Mouse (Mus musculus): ENCODE data around the gene Ccdc65.

Gene Ccdc65

GRCm38 (mm10) chr15:98707766-98708372 lies at the start of gene Ccdc65:
Ccdc65 (plus strand) TSS chr15:98708207.
- peak; percentile 96 for DNase-seq

GRCm38 (mm10) chr15:98662198-98662566 lies 45.8 kb upstream of the Ccdc65 start:
- DNase-seq, result no peak

GRCm38 (mm10) chr15:98662567-98663545 lies 45.2 kb upstream of the Ccdc65 start, which contains the start of gene Ddx23:
Ddx23 (minus strand) TSS chr15:98662894.
- peak; percentile 97 for DNase-seq

DNA sequence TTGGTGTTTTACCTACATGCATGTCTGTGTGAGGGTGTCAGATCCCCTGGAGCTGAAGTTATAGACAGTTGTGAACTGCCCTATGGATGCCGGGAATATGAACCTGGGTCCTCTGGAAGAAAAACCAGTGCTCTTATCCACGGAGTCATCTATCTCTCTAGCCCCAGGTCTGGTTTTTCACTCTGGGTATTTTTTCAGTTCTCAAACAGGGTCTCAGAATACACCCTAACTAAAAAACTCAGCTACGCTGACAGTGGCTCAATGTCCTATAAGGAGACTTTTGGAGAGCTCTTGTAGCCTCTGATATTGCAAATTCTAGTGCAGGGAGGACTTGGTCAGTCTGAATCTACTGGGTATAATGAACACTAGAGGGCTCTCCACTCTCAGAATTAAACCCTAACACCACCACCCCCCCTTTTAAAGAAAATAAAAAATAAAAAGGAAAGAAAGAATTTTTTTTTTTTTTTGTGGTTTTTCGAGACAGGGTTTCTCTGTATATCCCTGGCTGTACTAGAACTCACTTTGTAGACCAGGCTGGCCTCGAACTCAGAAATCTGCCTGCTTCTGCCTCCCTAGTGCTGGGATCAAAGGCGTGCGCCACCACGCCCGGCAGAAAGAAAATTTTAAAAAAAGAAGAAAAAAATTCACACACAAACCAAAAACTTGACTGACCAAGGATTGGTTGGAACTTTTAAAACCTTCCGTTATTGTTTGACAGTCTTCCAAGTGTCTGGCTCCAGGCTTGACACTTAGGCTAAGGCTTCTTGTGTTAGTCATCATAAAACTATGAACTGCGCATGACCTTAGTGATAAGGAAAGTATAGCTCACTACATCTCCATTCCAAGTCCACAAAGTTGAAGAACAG lies 43.7 kb upstream of the Ccdc65 start:
- DNase-seq, result peak; percentile 28

DNA sequence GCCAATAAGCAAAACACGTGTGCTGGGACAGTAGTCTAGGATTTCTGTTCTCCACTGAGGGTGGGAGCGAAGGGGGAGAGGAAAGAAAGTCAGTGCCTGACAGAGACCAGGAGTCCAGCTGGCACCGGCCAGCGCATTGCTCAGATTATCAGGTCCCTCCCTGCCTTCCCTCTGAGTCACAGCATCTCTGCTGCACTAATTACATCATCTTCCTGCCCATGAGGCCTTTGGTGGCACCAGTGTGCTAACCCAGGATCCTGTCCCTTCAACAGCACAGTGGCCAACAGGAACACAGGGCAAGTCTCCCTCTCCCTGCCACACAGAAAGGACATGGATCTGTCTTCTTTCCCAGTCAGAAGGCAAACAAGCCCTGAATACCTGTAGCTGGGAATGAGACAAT lies 35.4 kb upstream of the Ccdc65 start:
- DNase-seq, result no peak

DNA sequence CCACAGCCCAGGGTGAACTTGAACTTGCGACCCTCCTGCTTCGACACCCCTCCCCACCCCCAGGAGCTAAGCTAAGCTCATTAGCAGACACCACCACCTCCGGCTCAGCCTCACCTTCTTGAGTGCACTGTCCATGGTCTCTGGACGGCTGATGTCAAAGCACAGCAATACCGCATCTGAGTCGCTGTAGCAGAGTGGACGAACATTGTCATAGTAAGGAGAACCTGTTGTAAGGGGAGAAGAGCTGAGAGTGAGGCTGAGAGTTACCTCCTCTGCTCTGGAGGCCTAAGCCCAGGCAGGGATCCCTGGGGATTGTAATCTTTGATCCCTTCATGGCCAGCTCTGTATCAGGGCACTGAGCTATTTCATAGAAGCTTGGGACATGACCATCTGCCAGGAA lies 34.3 kb upstream of the Ccdc65 start:
- DNase-seq, result no peak

- no peak for DNase-seq
These were observed 33.6 kb upstream of the Ccdc65 start for GRCm38 (mm10) chr15:98674284-98674993.

DNA sequence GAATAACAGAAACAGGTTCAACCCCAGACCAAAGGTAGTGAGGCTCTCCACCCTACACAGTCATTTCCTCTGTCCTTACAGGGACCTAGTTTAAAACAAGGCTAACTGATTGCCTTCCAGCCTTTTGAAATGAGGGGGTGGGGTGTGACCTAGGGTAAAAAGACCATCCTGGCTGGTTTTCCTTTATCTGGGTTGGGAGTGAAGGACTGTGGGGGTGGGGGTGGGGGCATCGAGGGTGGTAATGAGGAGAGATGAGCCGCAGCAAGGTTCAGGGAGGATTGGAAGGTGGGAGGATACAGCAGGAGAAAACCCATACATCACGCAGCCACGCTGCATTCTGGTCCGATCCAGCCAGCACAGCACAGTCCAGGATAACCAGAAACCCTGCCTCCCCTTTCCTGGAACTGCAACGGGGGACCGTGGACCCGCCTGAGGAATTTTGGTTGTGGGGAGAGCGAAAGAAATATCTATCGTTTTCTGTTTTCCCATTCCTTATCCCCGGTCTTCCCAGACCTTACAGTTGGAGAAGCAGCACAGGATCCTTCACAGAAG lies 32.9 kb upstream of the Ccdc65 start:
- no peak for DNase-seq

GRCm38 (mm10) chr15:98675634-98676250 lies 32.3 kb upstream of the Ccdc65 start:
- peak; percentile 19 for DNase-seq

GRCm38 (mm10) chr15:98676471-98676870 lies 31.5 kb upstream of the Ccdc65 start:
- peak; percentile 37 for DNase-seq

DNA sequence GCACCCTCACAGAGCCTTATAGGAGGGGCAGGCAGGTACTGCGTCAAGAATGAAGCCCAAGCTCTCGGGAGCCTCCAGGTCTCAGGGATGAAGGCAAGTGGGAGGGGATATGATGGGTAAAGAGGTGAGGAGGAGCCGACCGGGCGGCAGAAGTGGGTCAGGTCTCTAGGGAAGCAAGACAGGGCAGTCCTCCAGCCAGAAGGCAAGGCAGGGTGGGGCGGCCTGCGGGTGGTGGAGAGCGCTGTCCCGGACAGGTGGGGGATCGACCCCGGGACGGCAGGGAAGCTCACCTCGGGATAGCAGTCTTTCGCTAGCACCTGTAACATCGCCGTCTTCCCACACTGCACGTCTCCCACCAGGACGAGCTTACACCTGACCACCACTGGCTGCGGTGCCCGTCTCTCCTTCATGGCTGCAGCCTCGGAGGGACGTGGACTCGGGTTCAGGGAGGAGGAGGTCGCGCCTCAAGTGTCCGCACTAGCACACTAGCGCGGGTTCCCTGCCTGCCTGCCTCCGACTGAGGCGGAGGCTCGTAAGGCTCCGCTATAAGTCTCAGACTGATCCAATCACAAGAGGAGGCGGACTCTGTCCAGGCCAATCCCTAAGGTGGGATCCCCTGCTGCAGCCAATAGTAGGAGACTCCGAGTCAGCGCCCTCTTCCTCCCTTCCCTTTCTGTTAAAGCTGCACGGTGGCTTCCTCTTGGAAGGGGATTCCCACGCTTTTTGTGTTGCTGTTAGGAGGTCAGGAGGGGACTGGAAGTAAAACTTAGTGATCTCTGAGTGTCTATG lies 30.9 kb upstream of the Ccdc65 start, which contains the start of gene Rnd1:
Gene Rnd1, minus strand, starts transcription at position 522 of the 789 bp plus-strand sequence.
- DNase-seq, result peak; percentile 96

- no peak for DNase-seq
These were observed 30.0 kb upstream of the Ccdc65 start for GRCm38 (mm10) chr15:98677977-98678376.

DNA sequence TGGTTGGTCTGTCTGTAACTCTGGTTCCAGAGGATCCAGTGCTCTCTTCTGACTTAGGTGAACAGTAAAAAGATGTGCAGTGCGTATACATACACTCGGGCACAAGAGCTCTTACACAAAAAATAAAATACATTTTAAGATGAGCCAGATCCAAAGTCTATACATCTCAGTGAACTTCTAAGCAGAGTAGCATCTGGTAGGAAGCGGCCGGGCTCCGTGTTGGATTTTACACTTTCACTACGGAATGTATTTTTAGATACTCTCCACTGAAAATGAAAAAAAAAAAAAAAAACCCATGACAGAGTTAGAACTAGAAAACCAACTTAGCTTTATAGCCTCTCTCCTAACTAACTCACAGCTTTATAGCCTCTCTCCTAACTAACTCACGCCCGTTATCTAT lies 27.3 kb upstream of the Ccdc65 start:
- DNase-seq, result no peak

- no peak for DNase-seq
These were observed 26.4 kb upstream of the Ccdc65 start for GRCm38 (mm10) chr15:98681633-98682032.

DNA sequence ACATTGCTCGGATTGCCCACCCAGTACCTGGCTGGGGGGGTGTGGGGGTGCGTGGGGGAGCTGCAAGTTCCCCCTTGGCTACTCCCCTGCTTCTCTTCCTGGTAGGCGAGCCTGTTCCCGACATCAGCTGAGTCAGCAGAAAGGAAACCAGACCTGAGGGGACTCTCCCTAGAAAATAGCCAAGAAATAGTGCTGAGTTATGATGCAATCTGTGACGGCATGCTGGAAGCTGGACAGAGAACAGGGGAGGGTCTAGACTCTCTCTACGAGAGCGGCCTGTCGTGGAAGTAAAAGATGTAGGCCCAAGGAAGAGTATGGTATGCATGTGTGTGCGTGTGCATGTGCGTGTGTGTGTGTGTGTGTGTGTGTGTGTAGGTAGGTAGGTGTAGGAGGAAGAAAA lies 24.8 kb upstream of the Ccdc65 start:
- DNase-seq, result no peak

DNA sequence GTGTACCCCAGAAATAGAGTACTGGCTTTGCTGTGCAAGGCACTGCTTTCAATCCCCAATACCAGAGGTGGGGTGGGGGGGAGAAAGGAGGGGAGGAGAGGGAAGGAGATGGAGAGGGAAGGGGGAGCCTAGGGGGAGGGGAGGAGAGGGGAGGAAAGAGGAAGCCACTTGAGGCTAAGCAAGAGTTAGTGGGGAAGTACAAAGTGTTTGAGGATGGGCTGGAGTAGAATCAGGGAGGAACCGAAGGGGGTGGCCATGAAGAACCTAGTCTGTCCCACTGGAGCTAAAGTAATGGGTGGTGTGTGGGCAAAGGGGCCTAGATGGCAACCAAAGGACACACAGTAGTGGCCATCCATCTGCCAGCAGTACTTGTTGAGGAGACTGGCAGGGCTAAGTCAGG lies 24.3 kb upstream of the Ccdc65 start:
- DNase-seq, result no peak

DNA sequence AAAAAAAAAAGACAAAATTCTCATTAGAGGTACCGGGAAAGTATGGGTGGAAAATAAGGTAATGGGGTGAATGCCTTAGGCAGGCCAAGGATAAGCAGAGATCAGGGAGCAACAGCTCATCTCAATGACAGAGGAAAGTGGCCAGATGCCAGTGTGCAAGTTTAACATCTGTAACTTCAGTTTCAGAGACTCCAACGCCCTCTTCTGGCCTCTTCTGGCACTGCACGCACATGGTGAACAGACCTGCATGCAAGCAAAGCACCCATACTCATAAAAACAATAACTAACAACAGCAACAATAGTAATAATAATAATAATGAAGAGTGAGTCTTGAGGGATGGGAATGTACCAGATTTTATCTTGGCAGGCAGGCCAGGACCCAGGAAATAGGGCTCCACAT lies 22.1 kb upstream of the Ccdc65 start:
- no peak for DNase-seq

DNA sequence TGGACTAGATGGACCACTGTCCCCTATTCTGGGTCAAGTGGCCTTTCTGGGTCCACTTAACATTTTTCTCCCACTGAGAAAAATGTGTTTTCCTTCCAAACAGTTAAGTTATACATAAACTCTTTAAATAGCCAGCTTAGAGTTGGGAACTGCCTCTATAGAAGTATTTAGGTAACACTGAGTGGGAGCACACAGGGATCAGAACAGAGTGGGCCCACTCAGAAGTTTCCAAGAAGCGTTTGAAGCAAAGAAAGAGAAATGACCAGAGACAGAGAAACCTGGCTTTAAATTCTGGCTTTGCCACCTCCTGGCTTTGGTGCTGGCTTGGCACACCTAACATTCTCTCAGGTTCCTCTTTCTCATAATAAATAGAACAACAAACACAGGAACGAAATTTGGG lies 18.3 kb upstream of the Ccdc65 start:
- DNase-seq, result no peak

GRCm38 (mm10) chr15:98691486-98692147 lies 16.4 kb upstream of the Ccdc65 start:
- DNase-seq, result peak; percentile 88

GRCm38 (mm10) chr15:98692171-98692715 lies 15.8 kb upstream of the Ccdc65 start:
- DNase-seq, result no peak
